Mouse (Mus musculus) kidney, embryonic 15.5 days (tissue): ENCODE results near the gene Hk2. TPM values are rescaled to one million over a fixed set of nuclear protein-coding genes. Genes with fewer than 3 reads are reported as not detected.

Source experiments
- polyA plus RNA-seq: library from polyadenylated mRNA; unstranded; fragments of >200 nt; fragmentation: Nextera tagmentation; extraction: Ambion mirVana; gene quantifications from 2 replicates; pipeline ENCODE4 v1.2.1, GENCODE M21; 2015

Gene Hk2
- polyA plus RNA-seq, 1 experiment from 2014 or later = 19.0 TPM

Other genes starting within 250 kb of the Hk2 start
- 106 and 113 TPM in 2 replicates for gene Pole4, start 69.1 kb downstream of the Hk2 start, polyA plus RNA-seq
- 1.3 and 2.1 TPM in 2 replicates for gene Sema4f, start 165.3 kb upstream of the Hk2 start, polyA plus RNA-seq
- 0.24 and 0.43 TPM in 2 replicates for gene M1ap, start 172.4 kb upstream of the Hk2 start, polyA plus RNA-seq